Mouse (Mus musculus): ENCODE measurements at regions not wholly inside any gene's neighbourhood (a gene's known extent, or its start where the extent isn't known, plus 50 kb on each side); places are given as distances from the start of the nearest gene placed in this dataset.

DNA sequence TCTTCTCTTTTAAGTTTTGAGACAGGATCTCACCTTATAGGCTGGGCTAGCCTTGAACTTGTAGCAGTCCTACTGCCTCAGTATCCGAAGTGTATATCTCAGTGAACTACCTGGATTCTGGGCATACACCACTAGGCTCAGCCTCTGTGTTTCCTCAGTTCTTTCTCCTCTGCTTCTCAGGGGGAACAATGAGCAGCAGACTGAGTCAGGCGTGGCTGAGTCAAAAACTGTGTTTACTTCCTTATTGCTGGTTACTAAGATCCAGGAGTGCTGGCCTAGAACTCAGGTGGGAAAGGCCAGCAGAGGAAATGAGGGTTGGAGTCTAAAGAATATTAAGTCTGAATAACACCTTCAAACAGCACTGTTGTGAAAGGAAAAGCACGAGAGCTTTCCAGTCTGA is 54.9 kb upstream of the Raph1 start:
- ATAC-seq (ENCODE audit: low FRiP score) (no peak), DNase-seq (ENCODE audit: low spot score) (no peak)
- no peak overlapping the region for H3K9ac ChIP-seq
- no peak overlapping the region for H3K4me2 ChIP-seq (replicated peaks)
- H3K27ac ChIP-seq, result no peak overlapping the region
- H3K27me3 ChIP-seq (ENCODE audit: control insufficient read depth, insufficient read depth, low read length), result no peaks in the 10 kb centered on the region
- no peaks in the 10 kb centered on the region for H3K4me1 ChIP-seq (replicated peaks; ENCODE audit: control insufficient read depth, insufficient read depth, low read length)
- no peaks in the 10 kb centered on the region for H3K9me3 ChIP-seq (ENCODE audit: control insufficient read depth, low read length)
- no peaks in the 10 kb centered on the region for H3K36me3 ChIP-seq (replicated peaks; ENCODE audit: control insufficient read depth, insufficient read depth)
- WGBS, result 85% methylated on average over 3 of the region's 3 CpGs
- H3K4me3 ChIP-seq (replicated peaks; ENCODE audit: low read length), result no peak overlapping the region

- Histone ChIP-seq H3K9me3 (ENCODE audit: control insufficient read depth, low read length) (no peaks in the 10 kb centered on the region), H3K9ac (no peak overlapping the region), H3K4me1 (replicated peaks; ENCODE audit: control insufficient read depth, insufficient read depth, low read length) (no peaks in the 10 kb centered on the region), H3K36me3 (replicated peaks; ENCODE audit: control insufficient read depth, insufficient read depth) (no peaks in the 10 kb centered on the region), H3K4me3 (replicated peaks; ENCODE audit: low read length) (no peak overlapping the region), H3K4me2 (replicated peaks) (no peak overlapping the region), H3K27me3 (ENCODE audit: control insufficient read depth, insufficient read depth, low read length) (no peaks in the 10 kb centered on the region), H3K27ac (no peak overlapping the region)
- WGBS, result 87% methylated on average over 8 of the region's 8 CpGs
- DNase-seq (ENCODE audit: low spot score) (no peak), ATAC-seq (ENCODE audit: low FRiP score) (no peak)
Measured at GRCm38 (mm10) chr1:60621064-60621726, 54.3 kb upstream of the Raph1 start.

DNA sequence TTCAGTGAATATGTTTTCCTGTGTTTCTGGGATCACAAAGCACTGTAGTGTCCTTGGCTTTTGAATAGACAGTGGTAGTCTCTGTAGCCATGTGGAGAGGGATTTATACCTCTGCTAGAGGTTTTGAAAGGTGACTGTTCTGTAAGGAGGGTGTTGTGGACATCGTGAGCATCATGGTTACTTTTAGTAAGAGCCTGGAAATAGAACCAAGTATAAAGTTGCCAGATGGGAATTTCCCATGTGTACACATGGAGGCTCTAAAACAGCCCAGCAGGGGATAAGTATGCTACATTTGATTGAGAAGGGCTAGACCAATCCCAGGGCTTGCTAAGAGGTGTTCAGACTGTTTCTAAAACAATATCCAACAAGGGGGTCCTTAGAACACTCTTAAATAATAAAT is 51.5 kb upstream of the Raph1 start:
- DNase-seq (ENCODE audit: low spot score) (no peak), ATAC-seq (ENCODE audit: low FRiP score) (no peak)
- WGBS, result 90% methylated on average over 1 of the region's 1 CpGs
- H3K9me3 ChIP-seq (ENCODE audit: control insufficient read depth, low read length), result no peaks in the 10 kb centered on the region
- no peaks in the 10 kb centered on the region for H3K36me3 ChIP-seq (replicated peaks; ENCODE audit: control insufficient read depth, insufficient read depth)
- no peaks in the 10 kb centered on the region for H3K4me1 ChIP-seq (replicated peaks; ENCODE audit: control insufficient read depth, insufficient read depth, low read length)
- H3K9ac ChIP-seq, result no peak overlapping the region
- H3K27me3 ChIP-seq (ENCODE audit: control insufficient read depth, insufficient read depth, low read length), result no peaks in the 10 kb centered on the region
- H3K27ac ChIP-seq, result no peak overlapping the region
- H3K4me3 ChIP-seq (replicated peaks; ENCODE audit: low read length), result no peak overlapping the region
- H3K4me2 ChIP-seq (replicated peaks), result no peak overlapping the region

DNA sequence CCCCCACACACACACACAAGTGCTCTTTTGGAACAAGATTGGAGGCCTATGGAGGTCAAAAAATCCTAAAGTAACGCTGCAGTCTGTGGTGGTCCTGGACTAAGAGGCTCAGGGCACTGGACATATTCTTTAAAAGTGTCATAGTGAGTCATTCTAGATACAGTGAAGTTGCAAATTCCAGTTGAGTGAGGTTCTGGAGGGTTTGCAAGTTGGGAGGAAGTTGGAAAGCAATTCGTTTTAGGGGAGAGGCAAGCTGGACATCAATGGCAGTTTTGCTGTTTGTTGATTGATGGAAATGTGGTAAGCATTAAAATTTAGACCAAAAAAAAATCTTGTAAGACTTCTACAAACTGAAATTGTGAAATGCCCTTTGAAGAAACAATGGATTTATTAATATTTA is 50.0 kb upstream of the Raph1 start:
- Histone ChIP-seq H3K27me3 (ENCODE audit: control insufficient read depth, insufficient read depth, low read length) (no peaks in the 10 kb centered on the region), H3K9ac (no peak overlapping the region), H3K27ac (no peak overlapping the region), H3K9me3 (ENCODE audit: control insufficient read depth, low read length) (no peaks in the 10 kb centered on the region), H3K4me1 (replicated peaks; ENCODE audit: control insufficient read depth, insufficient read depth, low read length) (no peaks in the 10 kb centered on the region), H3K4me2 (replicated peaks) (no peak overlapping the region), H3K4me3 (replicated peaks; ENCODE audit: low read length) (no peak overlapping the region), H3K36me3 (replicated peaks; ENCODE audit: control insufficient read depth, insufficient read depth) (no peaks in the 10 kb centered on the region)
- 86% methylated on average over 2 of the region's 2 CpGs for WGBS
- DNase-seq (ENCODE audit: low spot score) (no peak), ATAC-seq (ENCODE audit: low FRiP score) (no peak)

All from hindbrain, embryonic 14.5 days (tissue).